Mouse (Mus musculus): ENCODE measurements around the gene Tas2r126. TPM values are rescaled to one million over a fixed set of nuclear protein-coding genes. Genes with fewer than 3 reads are reported as not detected.

The Tas2r126 gene
- total RNA-seq, 2 experiments from 2014 or later, result not detected

DNA sequence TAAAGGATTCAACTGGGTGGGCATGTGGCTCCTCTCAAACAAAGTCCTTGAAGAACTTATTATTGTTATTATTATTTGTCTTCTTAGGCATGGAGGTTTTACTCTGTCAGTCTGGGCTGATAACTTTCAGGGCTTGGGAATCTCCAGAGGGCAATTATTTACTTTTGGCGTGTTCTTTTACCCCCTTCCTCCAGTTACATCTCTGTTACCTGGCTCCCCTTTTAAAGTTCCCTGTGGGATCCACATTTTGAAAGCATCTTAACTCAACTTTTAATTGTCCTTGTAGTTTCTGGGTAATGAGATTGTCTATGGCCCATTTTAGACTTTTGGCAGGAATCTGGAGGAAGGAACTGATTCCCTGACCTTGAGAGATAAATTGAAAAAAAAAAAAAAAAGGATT lies 41.9 kb downstream of the Tas2r126 start, which contains the start of gene Olfr457:
TSS of gene Olfr457 (minus strand) at position 101 of the 400 bp plus-strand sequence.
- intact Hi-C loops (cut with DNase I), result no loop called here
- no peak for DNase-seq (ENCODE audit: low spot score)

- DNase-seq (ENCODE audit: low spot score), result no peak
- intact Hi-C loops (cut with DNase I), result no loop called here
These were observed 50.3 kb downstream of the Tas2r126 start for GRCm38 (mm10) chr6:42484633-42485032.

Other genes with a start within 250 kb of the Tas2r126 start
- not detected for gene Tas2r144, start 219.2 kb upstream of the Tas2r126 start, total RNA-seq (2021)
- 100 to 1,000 TPM; 119 to 129 TPM for gene Gstk1, start 188.6 kb upstream of the Tas2r126 start, total RNA-seq (2021)
- gene Tmem139, start 172.6 kb upstream of the Tas2r126 start, total RNA-seq (2021), result under 1 TPM in 1 of 2 experiments, not detected in 1; 0.29 TPM
- gene Casp2, start 169.6 kb upstream of the Tas2r126 start, total RNA-seq (2021), result 10 to 100 TPM; 10.5 to 11.7 TPM
- gene Clcn1, start 147.8 kb upstream of the Tas2r126 start, total RNA-seq (2021), result 1 to 10 TPM; 4.3 to 4.9 TPM
- 1 to 10 TPM in 1 of 2 experiments, under 1 TPM in 1; 0.59 to 1.1 TPM for gene Fam131b, start 109.9 kb upstream of the Tas2r126 start, total RNA-seq (2021)
- gene Zyx, start 84.9 kb upstream of the Tas2r126 start, total RNA-seq (2021), result 10 to 100 TPM; 57.1 to 59.8 TPM
- under 1 TPM; 0.26 to 0.31 TPM for gene Epha1, start 61.3 kb upstream of the Tas2r126 start, total RNA-seq (2021)
- gene Tas2r143, start 34.3 kb upstream of the Tas2r126 start, total RNA-seq (2021), result under 1 TPM in 1 of 2 experiments, not detected in 1; 0.39 TPM
- not detected for gene Tas2r135, start 29.1 kb upstream of the Tas2r126 start, total RNA-seq (2021)
- not detected for gene Olfr458, start 30.7 kb downstream of the Tas2r126 start, total RNA-seq (2021)
- not detected for gene Olfr457, start 41.8 kb downstream of the Tas2r126 start, total RNA-seq (2021)
- gene Olfr456, start 52.7 kb downstream of the Tas2r126 start, total RNA-seq (2021), result not detected
- not detected for gene Olfr455, start 113.1 kb downstream of the Tas2r126 start, total RNA-seq (2021)
- gene Tcaf3, start 163.2 kb downstream of the Tas2r126 start, total RNA-seq (2021), result not detected
- 1 to 10 TPM; 3.3 to 3.6 TPM for gene Tcaf2, start 210.7 kb downstream of the Tas2r126 start, total RNA-seq (2021)